Mouse (Mus musculus) ZHBTc4 (cell line): ENCODE data around the gene Cxadr.
A peak's percentile ranks its signal among the peaks of the same experiment; 100 is the strongest.

ENCODE experiments used
- DNase-seq: peaks from one replicate; pipeline ENCODE4 v3.0.0-alpha.2; 2011; ENCODE audit warnings: low read depth, low spot score

The Cxadr gene

DNA sequence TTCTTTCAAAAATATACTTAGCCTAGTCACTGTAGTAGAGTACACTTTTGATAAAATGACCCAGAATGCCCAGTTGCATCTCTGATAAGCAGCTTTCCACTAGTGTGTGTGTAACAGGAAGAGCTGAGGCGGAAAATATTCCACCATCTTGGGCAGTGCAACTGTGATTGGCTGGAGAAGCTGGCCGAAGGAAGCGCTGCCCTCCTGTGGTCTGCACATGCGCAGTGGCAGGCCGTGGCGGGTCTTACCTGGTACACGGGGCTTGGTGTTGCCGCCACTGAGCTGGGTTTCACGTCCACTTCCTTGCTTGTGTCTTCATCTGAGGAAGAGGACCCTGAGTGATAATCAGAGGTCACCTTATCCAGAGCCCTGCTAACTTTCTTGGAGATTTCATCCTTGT, 63.3 kb downstream of the Cxadr start:
- peak; percentile 59 for DNase-seq

GRCm38 (mm10) chr16:78371491-78372046, 70.3 kb downstream of the Cxadr start:
- no peak for DNase-seq

DNA sequence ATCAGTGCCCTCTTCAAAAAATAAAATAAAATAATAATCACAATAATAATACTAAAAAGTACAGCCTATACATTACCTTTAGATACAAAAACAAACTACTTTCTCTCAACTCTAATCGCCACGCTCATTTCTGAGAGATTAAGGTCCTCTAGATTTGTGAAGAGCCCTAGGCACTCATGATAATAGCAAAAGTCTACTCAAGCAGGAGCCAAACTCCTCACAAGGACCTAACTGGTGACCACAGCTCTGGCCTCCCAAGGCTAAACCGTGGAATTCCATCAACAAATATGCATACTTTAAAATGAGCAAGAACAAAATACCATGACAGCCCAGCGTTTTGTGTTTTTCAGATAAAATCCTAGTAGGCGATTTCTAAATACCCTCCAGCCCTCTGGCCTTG, 71.5 kb downstream of the Cxadr start:
- DNase-seq = no peak

DNA sequence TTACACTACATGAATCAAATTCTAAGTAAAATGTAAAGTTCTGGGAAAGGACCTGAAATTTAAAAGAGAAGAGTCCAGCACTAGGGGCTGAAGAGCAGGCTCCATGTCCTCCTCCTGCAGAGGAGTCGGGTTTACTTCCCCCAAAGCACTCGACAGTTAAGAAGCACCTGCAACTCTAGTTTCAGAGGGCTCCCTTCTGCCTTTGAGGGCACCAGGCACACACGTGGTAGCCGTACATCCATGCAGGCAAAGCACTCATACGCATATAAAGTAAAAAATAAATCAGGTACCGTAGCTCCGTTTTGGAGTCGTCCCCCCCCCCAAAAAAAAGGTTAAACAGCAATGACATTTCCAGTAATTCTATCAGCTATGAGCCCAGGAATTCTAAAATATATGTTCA, 72.5 kb downstream of the Cxadr start:
- no peak for DNase-seq

- DNase-seq = peak; percentile 41
These were observed 73.9 kb downstream of the Cxadr start for GRCm38 (mm10) chr16:78375222-78375621.

DNA sequence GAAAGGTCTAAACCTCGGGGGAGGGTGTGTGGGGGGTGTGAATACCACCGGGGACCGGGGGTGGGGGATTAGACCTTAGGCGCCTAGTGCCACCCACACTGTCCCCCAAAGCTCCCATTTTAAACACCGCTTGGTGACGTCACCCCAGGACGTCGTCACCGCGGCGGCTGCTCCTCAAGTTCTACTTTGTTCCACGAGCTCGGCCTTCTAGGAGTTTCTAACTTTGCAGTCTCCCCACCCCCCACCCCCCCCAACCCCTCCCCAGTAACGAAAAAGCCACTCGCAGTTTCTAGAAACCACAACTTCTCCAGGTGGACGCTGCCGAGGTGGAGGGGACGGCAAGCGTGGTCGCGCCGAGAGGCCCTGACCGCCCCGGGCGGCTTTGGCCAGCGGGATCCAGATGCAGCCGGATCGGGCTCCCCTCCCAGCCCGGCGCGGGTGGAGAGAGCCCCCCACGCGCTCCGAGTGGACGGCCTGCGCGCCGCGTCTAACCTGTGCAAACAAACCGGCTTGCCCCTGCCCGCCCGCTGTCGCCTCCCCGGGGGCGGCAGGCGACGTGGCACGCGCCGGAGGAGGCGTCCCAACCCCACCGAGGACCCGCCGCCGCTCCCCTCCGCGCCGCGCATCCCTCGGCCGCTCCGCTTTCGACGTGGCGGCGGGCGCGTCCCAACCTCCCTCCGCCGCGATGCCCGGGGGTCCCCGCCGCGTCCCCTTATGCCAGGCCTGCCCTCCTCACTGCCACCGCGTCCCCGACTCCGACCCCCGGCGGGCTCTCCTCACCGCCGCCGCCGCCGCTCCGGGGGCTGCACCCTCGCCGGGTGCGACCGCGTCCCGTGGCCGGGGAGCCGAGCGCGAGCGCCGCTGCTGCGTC, 74.8 kb downstream of the Cxadr start:
- peak; percentile 79 for DNase-seq

DNA sequence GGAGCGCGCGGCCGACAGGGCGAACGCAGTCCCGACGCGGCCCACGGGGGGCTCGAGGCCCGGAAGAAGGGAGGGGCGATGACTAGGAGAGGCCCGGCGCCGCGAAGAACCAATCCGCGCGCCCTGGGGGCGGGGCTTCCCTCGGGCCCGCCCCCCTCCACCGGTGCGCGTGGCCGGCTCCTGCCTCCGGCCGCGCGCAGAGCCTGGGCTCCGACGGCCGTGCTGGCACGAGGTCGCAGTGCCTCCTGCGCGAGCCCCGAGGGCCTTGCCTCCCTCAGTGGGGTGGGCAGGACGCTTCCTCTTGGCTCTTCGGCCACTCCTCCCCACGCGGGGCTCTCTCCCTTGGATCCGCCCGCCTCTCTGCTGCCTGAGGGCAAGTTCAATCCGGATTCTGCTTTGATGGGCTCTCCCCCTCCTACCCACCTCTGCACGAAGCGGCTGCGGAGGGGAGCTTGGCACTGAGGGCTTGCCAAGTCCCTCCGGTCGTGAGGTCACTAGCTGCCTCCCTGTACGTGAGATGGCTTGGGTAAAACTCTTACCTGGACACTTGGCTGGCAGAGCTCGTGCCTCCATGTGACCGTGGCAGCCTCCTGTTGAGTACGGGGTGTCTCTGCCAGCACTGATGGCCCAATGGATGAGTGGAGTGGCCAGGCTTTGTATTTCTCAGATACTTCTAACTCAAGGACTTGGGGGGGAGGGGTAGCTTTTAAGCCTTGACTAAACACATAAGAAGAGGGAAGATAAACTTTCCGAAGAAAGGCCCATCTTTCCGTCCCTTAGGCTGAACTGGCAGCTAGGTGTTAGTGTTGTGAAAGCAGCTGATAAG, 75.7 kb downstream of the Cxadr start, which contains the start of gene Btg3:
Gene Btg3, minus strand, starts transcription at position 448 of the 826 bp plus-strand sequence.
- peak; percentile 95 for DNase-seq

- no peak for DNase-seq
These were observed 77.2 kb downstream of the Cxadr start for GRCm38 (mm10) chr16:78378493-78378892.

DNA sequence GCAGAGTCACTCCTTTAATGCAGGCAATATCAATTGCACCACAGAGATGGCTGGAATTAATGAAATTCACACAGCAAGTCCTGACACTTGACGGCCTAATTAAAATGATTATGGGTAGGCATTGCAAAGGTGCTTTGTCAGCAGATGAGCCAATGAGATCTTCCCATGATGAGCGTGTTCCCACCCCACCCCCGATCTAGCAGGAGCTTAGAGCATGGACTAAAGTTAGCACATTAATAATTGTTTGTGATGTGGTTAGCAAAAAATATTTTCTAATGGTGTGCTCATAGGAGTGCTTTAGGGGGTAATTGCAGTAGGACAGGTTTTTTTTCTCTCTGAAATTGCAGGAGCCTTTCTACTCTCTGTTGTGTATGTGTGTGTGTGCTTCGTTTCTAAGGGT, 87.8 kb downstream of the Cxadr start:
- DNase-seq = no peak

DNA sequence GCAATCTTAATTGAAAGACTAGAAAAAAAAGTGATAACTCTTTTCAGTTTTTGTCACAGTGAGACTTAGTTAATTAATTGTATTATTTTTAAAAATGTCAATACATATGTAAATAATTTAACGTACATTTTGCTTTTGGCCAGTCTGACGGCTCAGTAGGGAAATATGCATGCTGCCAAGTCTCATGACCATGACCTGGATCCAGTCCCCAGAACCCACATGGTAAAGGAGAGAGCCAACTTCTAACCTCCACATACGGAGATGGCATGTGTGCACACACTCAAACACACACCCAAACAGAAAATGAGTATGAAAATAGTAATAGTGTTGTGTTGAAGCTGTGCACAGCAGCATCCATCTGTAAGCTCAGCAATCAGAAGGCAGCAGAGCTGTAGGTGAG, 88.7 kb downstream of the Cxadr start:
- no peak for DNase-seq

DNA sequence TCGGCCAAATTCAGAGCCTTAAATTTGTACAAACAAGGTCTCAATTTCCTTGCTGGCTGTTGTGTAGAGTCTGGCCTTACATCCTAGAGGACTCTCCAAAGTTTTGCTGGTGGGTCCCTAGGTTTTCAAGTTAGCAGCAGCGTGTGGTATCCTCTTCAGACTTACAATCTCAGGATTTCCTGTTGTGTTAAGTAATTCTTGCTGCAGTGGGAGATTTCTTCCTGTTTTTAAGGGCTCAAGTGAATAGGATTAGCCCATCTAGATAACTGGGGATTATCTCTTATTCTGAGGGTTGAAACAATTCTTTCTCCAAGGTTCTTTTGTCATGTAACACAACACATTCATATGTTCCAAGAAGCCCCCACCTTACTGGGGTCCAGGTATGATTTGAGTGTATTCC, 90.1 kb downstream of the Cxadr start:
- no peak for DNase-seq

- DNase-seq = no peak
These were observed 97.4 kb downstream of the Cxadr start for GRCm38 (mm10) chr16:78398734-78399133.

DNA sequence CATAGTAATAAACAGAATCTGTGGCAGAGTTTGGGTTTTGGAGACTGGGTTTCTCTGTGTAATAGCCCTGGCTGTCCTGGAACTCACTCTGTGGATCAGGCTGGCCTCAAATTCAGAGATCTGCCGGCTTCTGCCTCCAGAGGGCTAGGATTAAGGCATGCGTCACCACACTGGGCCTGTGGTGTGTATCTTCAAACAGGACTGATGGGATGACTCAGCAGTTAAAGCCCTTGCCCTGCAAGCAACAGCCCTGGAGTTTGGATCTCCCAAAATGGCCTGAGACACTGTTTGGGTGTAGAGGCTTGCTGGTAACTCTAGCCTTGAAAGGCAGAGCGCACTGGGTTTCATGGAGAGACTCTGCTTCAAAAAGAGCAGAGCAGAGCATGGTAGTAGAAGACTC, 98.1 kb downstream of the Cxadr start:
- DNase-seq = peak; percentile 48

- no peak for DNase-seq
These were observed 101.0 kb downstream of the Cxadr start for GRCm38 (mm10) chr16:78402316-78402715.

DNA sequence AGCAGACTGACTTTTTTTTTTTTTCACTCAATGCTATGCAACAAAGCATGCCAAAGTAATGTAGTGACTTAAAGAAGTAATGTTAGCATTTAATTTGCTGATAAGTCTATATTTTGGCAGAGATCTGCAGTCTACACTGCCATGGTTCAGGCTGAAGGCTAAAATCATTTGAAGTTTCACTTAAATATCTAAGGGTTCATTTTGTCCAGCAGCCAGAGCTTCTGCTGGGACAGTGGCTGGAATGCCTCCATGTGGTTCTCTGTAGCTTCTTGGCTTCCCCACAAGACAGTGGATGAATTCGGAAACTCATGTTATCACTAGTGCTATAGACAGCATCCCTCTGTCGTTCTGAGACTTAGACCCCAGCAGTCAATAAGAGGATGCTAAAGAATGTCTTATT, 105.4 kb downstream of the Cxadr start:
- DNase-seq = no peak

GRCm38 (mm10) chr16:78407855-78408254, 106.6 kb downstream of the Cxadr start:
- no peak for DNase-seq
